Mouse (Mus musculus): Measurements from ENCODE around the gene Kif1b.

- TF ChIP-seq POLR2A (IDR thresholded peaks at IDR 0.05; ENCODE audit: borderline replicate concordance, insufficient read depth, low read length) (no peak), CTCF (IDR thresholded peaks at IDR 0.05; ENCODE audit: borderline replicate concordance, insufficient read depth, low read depth, low read length) (no peak)
Measured at GRCm38 (mm10) chr4:149317387-149317786, 9.9 kb upstream of the Kif1b start.

Data from cerebellum, adult 2 months (tissue).